Mouse (Mus musculus) hindbrain, embryonic 16.5 days (tissue): ENCODE data around the gene Hspa8. TPM values are rescaled to one million over a fixed set of nuclear protein-coding genes. Genes with fewer than 3 reads are reported as not detected.

ENCODE experiments used
- ATAC-seq: fragments of 200-750 bp; cut with Nextera tagmentation; 2 replicates; pipeline ENCODE4 v1.8.0; 2017; ENCODE audit warnings: moderate TSS enrichment, moderate library complexity
- H3K27ac ChIP-seq: fragments of 300-500 bp; sonication (generic); 2 replicates; pipeline ENCODE4 v1.5.1; 2014; ENCODE audit warnings: low read depth, mild to moderate bottlenecking, control low read depth, low read length, moderate library complexity
- H3K27me3 ChIP-seq: fragments of 300-500 bp; sonication (generic); replicated peaks from 2 replicates; pipeline ENCODE4 v1.6.1; 2014; ENCODE audit warnings: low read length; ENCODE audit not compliant: control insufficient read depth, insufficient read depth
- H3K36me3 ChIP-seq: fragments of 300-500 bp; sonication (generic); 2 replicates; pipeline ENCODE4 v1.6.1; 2014; ENCODE audit warnings: mild to moderate bottlenecking, low read length, moderate library complexity, mixed read lengths; ENCODE audit not compliant: control insufficient read depth, insufficient read depth
- H3K4me1 ChIP-seq: fragments of 300-500 bp; sonication (generic); 2 replicates; pipeline ENCODE4 v1.6.1; 2014; ENCODE audit warnings: low read depth, low read length; ENCODE audit not compliant: control insufficient read depth, insufficient read depth
- H3K4me2 ChIP-seq: fragments of 300-500 bp; sonication (generic); 2 replicates; pipeline ENCODE4 v1.6.1; 2014; ENCODE audit warnings: mild to moderate bottlenecking, low read length, control low read depth, moderate library complexity
- H3K4me3 ChIP-seq: fragments of 300-500 bp; sonication (generic); 2 replicates; pipeline ENCODE4 v1.5.1; 2014; ENCODE audit warnings: mild to moderate bottlenecking, low read length, control low read depth, moderate library complexity
- H3K9ac ChIP-seq: fragments of 300-500 bp; sonication (generic); 2 replicates; pipeline ENCODE4 v1.6.1; 2014; ENCODE audit warnings: low read depth, mild to moderate bottlenecking, control low read depth, low read length, moderate library complexity
- H3K9me3 ChIP-seq: fragments of 300-500 bp; sonication (generic); 2 replicates; pipeline ENCODE4 v1.6.1; 2014; ENCODE audit warnings: mild to moderate bottlenecking, low read length, moderate library complexity; ENCODE audit not compliant: control insufficient read depth
- WGBS: fragments of 180-500 bp; shearing (Covaris S2); extraction: QIAGEN DNeasy Blood & Tissue Kit; methylation state at CpG from one replicate; pipeline ENCODE4 v1.1.7; 2014; 5-methylcytosine and 5-hydroxymethylcytosine counted together
- polyA plus RNA-seq: library from polyadenylated mRNA; unstranded; fragments of >200 nt; fragmentation: Nextera tagmentation; extraction: Ambion mirVana; gene quantifications from 2 replicates; pipeline ENCODE4 v1.2.1, GENCODE M21; 2015

Gene Hspa8
- polyA plus RNA-seq: 3,309 and 3,384 TPM in 2 replicates

DNA sequence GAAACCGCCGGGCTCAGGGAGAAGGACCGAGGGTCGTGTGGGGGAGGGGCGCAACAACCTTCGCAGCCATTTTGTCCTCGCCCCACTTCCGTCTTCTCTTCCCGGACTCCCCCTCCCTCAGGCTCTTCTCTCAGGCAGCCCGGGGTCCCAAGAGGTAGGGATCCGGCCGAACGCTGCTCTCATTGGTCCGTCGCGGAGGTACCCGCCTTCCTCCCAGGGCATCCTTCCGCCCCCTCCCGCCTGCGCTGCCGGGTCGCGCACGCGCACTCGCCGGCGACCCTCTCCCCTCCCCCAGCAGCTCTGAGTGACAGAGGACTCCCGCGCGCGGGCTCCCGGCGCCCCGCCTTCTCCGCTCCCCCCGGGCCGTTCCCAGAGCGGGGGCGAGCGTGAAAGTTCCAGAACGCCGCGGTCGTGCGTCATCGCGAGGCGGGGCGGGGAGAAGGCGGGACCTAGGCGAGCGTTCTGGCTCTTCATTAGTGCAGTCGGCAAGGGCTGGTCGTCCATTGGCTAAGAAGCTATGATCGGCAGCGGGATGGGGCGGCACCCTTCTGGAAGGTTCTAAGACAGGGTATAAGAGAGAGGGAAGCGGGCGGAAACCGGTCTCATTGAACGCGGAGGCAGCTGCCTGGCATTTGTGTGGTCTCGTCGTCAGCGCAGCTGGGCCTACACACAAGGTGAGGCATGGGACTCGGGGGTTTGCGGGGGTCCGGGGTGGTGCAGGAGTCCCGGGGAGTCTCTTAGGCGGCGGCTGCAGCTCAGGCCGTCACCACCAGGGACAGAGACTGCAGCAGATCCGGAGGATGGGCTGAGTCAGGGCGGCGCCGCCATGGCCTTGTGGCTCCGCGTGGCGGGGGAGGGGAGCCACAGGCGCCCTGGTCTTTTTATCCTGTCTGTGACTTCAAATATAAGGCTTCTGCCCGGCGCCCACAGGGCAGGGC is at the start of gene Hspa8:
Gene Hspa8, plus strand, starts transcription at position 310 of the 938 bp plus-strand sequence.
- peak within 1 kb of the TSS; percentile 98 for H3K9ac ChIP-seq
- WGBS: under 1% methylated on average over 79 of the region's 83 CpGs
- peak within 1 kb of the TSS; percentile 80 for H3K4me3 ChIP-seq
- no peaks in the 10 kb centered on the region for H3K9me3 ChIP-seq
- H3K36me3 ChIP-seq: peaks cover 7% of the 10 kb centered on the region; the same call in 1 of the 2 replicates
- peaks cover 25% of the 10 kb centered on the region for H3K4me1 ChIP-seq
- H3K27me3 ChIP-seq: no peaks in the 10 kb centered on the region
- peak within 1 kb of the TSS; percentile 79 for H3K4me2 ChIP-seq
- peak; percentile 97 for ATAC-seq
- H3K27ac ChIP-seq: peak within 1 kb of the TSS; percentile 99

DNA sequence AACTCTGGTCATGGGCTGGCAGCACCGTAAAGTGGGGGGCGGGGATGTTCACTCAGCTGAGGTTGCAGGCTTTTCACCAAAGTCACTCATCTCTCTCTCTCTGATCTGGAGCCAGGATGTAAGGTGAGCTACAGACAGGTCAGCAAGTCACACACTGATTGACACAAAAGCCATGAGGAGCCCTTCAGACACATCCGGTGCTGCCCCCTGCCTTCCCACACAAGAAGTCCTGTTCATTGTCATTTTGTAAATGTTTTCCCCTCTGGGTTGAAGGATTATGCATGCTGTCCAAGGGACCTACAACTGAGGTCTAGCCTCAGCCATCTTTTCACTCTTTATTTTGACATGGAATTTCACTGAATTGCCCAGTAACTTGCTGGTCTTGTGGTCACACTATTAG is 49.0 kb upstream of the Hspa8 start:
- Histone ChIP-seq H3K9ac (no peak overlapping the region), H3K4me3 (no peak overlapping the region), H3K27me3 (no peaks in the 10 kb centered on the region), H3K27ac (no peak overlapping the region), H3K36me3 (no peaks in the 10 kb centered on the region), H3K4me1 (no peaks in the 10 kb centered on the region; the same call in 1 of the 2 replicates), H3K4me2 (no peak overlapping the region), H3K9me3 (no peaks in the 10 kb centered on the region)
- WGBS: 51% methylated on average over 3 of the region's 3 CpGs
- ATAC-seq: no peak

DNA sequence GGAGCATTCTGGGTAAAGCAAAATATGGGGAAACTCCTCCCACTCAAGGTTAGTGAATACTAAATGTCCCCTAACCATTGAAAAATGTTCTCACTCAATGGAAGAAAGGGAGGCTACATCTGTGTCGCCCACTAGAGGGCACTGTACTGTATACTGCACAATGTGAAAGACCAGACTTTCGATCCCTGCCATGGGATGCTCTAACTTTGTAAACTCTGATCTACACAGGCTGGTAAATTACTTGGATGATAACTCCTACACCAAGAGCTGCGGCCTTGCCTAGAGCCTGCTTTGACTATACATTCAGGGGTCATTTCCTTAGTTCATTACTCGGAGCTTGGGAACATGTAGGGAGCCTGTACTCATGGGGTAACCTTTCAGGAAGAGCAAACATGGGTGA is 44.4 kb upstream of the Hspa8 start:
- H3K36me3 ChIP-seq: no peaks in the 10 kb centered on the region
- ATAC-seq: 0 out of 2 replicates have a peak, but pooled peaks have one; percentile 14
- no peak overlapping the region for H3K27ac ChIP-seq
- no peak overlapping the region for H3K9ac ChIP-seq
- no peaks in the 10 kb centered on the region for H3K9me3 ChIP-seq
- H3K27me3 ChIP-seq: no peaks in the 10 kb centered on the region
- H3K4me1 ChIP-seq: peaks cover 13% of the 10 kb centered on the region
- H3K4me3 ChIP-seq: no peak overlapping the region
- 21% methylated on average over 4 of the region's 4 CpGs for WGBS
- H3K4me2 ChIP-seq: no peak overlapping the region; the same call in 1 of the 2 replicates

DNA sequence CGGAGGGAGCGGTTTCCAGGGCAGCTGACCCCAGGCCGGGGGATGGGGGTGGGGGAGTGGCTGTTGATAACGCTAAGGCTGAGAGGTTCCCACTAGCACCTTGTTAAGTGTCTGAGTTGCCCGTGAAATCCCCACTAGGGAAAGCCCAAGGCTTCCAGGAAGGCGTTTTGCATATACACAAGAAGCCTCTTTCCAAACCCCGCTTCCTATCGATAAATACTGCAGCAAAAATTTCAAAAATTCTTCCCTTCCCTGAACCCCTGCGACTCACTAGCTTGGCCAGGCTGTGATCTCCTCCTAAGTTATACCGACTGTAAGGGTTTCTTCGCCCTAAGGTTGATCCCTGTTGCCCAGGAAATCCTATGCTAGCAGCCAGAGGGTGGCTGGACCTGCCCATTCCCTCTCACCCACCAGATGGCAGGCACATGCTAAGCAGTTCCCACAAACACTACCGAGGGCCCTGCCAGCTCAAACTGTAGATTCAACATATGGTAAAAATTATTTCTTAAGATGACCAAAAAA is 43.6 kb upstream of the Hspa8 start:
- ATAC-seq: peak; percentile 86
- peak overlapping the region; percentile 40 for H3K27ac ChIP-seq
- H3K4me2 ChIP-seq: peak overlapping the region; percentile 54
- H3K27me3 ChIP-seq: no peaks in the 10 kb centered on the region
- H3K9me3 ChIP-seq: no peaks in the 10 kb centered on the region
- no peaks in the 10 kb centered on the region for H3K36me3 ChIP-seq
- peaks cover 13% of the 10 kb centered on the region for H3K4me1 ChIP-seq
- H3K9ac ChIP-seq: peak overlapping the region; percentile 24; the same call in 1 of the 2 replicates
- peak overlapping the region; percentile 29 for H3K4me3 ChIP-seq
- 20% methylated on average over 12 of the region's 12 CpGs for WGBS

DNA sequence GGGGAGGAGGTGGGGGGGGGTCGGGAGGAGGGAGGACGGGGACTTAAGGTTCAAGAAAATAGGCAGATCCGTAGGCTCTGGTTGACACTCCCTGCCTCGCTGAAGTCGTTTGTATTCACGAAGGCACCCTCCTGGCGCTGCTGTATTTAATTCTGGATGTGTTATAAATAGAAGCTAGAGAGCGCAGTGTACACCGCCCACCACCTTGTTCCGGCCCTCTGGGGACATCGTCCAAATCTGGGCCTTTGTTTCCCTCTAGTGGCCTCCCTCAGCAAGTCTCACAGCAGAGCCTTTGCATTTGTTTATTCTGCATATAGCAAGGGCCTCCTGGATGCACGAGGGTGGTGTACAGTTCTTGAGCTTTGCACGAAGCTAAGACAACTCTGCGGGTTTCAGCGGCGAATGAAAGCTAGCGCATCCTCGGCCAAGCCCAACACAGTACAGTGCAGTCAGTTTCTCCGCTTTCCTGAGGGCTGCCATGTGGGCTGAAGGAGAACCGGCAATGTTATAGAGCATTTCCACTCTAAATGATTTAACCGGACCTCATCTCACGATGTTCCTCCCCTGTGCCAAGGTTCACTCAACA is 43.0 kb upstream of the Hspa8 start:
- Histone ChIP-seq H3K27ac (peak overlapping the region; percentile 40), H3K36me3 (no peaks in the 10 kb centered on the region), H3K9me3 (no peaks in the 10 kb centered on the region), H3K9ac (peak overlapping the region; percentile 50; the same call in 1 of the 2 replicates), H3K4me1 (peaks cover 13% of the 10 kb centered on the region), H3K27me3 (no peaks in the 10 kb centered on the region), H3K4me2 (peak overlapping the region; percentile 54), H3K4me3 (peak overlapping the region; percentile 29)
- peak; percentile 94 for ATAC-seq
- 5% methylated on average over 22 of the region's 22 CpGs for WGBS

DNA sequence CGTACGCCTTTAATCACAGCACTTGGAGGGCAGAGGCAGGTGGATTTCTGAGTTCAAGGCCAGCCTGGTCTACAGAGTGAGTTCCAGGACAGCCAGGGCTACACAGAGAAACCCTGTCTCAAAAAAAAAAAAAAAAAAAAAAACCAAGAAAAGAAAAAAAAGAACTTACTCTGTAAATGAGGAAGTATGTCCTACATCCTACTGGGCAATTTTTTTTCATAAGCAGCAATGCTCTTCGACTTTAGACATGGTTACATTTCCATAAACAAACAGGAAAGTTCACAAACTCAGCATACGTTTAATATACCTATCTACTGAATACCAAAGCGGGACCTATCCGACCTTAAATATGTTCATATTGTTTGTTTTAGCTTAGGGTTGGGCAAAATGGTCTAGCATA is 38.4 kb upstream of the Hspa8 start:
- H3K9me3 ChIP-seq: no peaks in the 10 kb centered on the region
- H3K27me3 ChIP-seq: no peaks in the 10 kb centered on the region
- peaks cover 7% of the 10 kb centered on the region for H3K4me1 ChIP-seq
- H3K36me3 ChIP-seq: peaks cover 5% of the 10 kb centered on the region; the same call in 1 of the 2 replicates
- H3K9ac ChIP-seq: no peak overlapping the region
- H3K4me2 ChIP-seq: no peak overlapping the region
- H3K27ac ChIP-seq: no peak overlapping the region
- ATAC-seq: no peak
- WGBS: 91% methylated on average over 6 of the region's 6 CpGs
- no peak overlapping the region for H3K4me3 ChIP-seq

DNA sequence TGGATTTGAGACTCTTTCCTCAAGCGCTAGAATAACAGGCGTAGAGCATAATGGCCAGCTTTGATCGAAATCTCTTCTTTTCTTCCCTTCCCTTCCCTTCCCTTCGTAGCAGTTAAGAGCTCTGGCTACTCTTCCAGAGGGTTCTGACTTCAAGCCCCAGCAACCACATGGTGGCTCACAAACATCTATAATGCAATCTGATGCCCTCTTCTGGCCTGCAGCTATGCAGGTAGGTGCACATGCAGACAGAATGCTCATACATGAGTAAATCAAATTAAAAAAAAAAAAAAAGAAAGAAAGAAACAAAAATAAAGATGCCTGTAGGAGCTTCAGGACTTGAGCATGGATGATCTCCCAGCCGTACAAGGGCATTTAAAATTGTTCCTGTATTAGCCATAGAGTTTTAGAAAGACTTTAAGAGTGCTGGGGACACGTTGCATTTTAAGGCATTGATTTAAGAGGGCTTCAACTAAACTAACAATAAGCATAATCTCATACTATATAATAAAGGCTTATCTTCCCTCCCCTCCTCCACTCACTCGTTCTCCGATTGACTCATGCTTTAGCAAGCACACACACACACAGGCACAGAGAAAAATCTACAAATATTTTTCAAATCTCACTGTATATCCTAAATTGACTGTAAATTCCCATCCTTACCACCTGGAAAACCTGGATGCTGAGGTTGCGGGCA is 35.8 kb upstream of the Hspa8 start:
- Histone ChIP-seq H3K9ac (no peak overlapping the region), H3K4me2 (no peak overlapping the region), H3K4me3 (no peak overlapping the region), H3K27ac (no peak overlapping the region), H3K27me3 (no peaks in the 10 kb centered on the region), H3K36me3 (peaks cover 5% of the 10 kb centered on the region; the same call in 1 of the 2 replicates), H3K4me1 (no peaks in the 10 kb centered on the region), H3K9me3 (no peaks in the 10 kb centered on the region)
- 79% methylated on average over 9 of the region's 9 CpGs for WGBS
- ATAC-seq: no peak

DNA sequence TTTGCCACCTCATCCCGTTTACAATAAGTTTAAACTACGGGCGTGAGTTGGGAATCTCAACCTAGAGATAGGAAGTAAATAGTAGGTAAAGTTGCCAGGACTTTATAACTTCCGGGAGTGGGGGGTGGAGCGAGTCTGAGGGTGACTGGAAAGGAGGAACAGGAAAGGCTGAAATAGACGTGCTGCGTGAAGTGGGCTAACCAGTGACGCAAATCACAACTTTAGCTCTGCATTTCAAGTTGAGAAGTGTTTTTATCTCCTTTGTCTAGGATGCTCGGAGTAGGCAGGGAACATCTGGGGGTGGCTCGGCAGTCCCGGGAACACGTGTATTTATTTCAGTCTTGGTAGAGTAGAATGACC is 35.2 kb upstream of the Hspa8 start:
- no peak overlapping the region for H3K4me3 ChIP-seq
- no peaks in the 10 kb centered on the region for H3K27me3 ChIP-seq
- no peaks in the 10 kb centered on the region for H3K9me3 ChIP-seq
- H3K4me1 ChIP-seq: no peaks in the 10 kb centered on the region
- no peak overlapping the region for H3K9ac ChIP-seq
- H3K27ac ChIP-seq: no peak overlapping the region
- peaks cover 5% of the 10 kb centered on the region; the same call in 1 of the 2 replicates for H3K36me3 ChIP-seq
- H3K4me2 ChIP-seq: no peak overlapping the region
- 72% methylated on average over 12 of the region's 12 CpGs for WGBS
- no peak for ATAC-seq
